In genomic region chr12:90229062-90229461, GRCm38 (mm10) we compare ENCODE assay signal across 17 mouse cellular contexts.
DNase-seq lines count a peak whose midpoint lies in the region; ATAC-seq and TF ChIP-seq lines count a peak whose summit lies in the region.
"Had no signal": no experiment of that assay in that cellular context is flagged by ENCODE, and none has a peak within 500 bp of the region (broad histone marks: within the 10 kb centered on the region; RNA-seq: fewer than 3 reads in every experiment).

No protein-coding gene starts in this region.

- no peak for TF ChIP-seq CTCF in kidney, adult 2 months (conservative IDR thresholded peaks at IDR 0.05; ENCODE audit: insufficient read depth, insufficient read length, low read depth, low read length)

- no peak overlapping the region for H3K27ac ChIP-seq in embryonic facial prominence, embryonic 11.5 days (replicated peaks; ENCODE audit: low read depth, low read length)
- no peak overlapping the region for H3K27ac ChIP-seq in embryonic facial prominence, embryonic 10.5 days (replicated peaks)
- no peak overlapping the region for H3K27ac ChIP-seq in kidney, embryonic 16.5 days (ENCODE audit: low read length)
- no peak overlapping the region for H3K27ac ChIP-seq in kidney, adult 2 months (ENCODE audit: insufficient read depth, low read depth, low read length)
- H3K27ac ChIP-seq in liver, embryonic 11.5 days (ENCODE audit: low read depth, low read length), result no peak overlapping the region
- H3K27ac ChIP-seq: embryonic facial prominence, embryonic 12.5 days; forebrain, embryonic 15.5 days; heart, embryonic 13.5 days; hindbrain, embryonic 12.5 days; hindbrain, postnatal 0 days had no signal

- H3K4me1 ChIP-seq in embryonic facial prominence, embryonic 11.5 days (ENCODE audit: control insufficient read depth, insufficient read depth, low read length), result no peaks in the 10 kb centered on the region
- H3K4me1 ChIP-seq in embryonic facial prominence, embryonic 10.5 days, result 0 out of 2 replicates have a peak, but pooled peaks cover 3% of the 10 kb centered on the region
- peaks cover 6% of the 10 kb centered on the region; the same call in 1 of the 2 replicates for H3K4me1 ChIP-seq in kidney, embryonic 16.5 days (ENCODE audit: insufficient read depth, low read length)
- no peaks in the 10 kb centered on the region for H3K4me1 ChIP-seq in kidney, adult 2 months (ENCODE audit: control insufficient read depth, insufficient read depth, low read length)
- H3K4me1 ChIP-seq in liver, embryonic 11.5 days (replicated peaks; ENCODE audit: control insufficient read depth, insufficient read depth, low read length), result no peaks in the 10 kb centered on the region
- H3K4me1 ChIP-seq: embryonic facial prominence, embryonic 12.5 days; forebrain, embryonic 15.5 days; heart, embryonic 13.5 days; hindbrain, embryonic 12.5 days had no signal

- no peak overlapping the region for H3K9ac ChIP-seq in embryonic facial prominence, embryonic 11.5 days (replicated peaks; ENCODE audit: low read length)
- H3K9ac ChIP-seq in kidney, embryonic 16.5 days (replicated peaks; ENCODE audit: low read length), result no peak overlapping the region
- H3K9ac ChIP-seq in liver, embryonic 11.5 days (ENCODE audit: low read depth, low read length), result no peak overlapping the region
- H3K9ac ChIP-seq: embryonic facial prominence, embryonic 12.5 days; forebrain, embryonic 15.5 days; heart, embryonic 13.5 days; hindbrain, embryonic 12.5 days had no signal

- H3K4me2 ChIP-seq in embryonic facial prominence, embryonic 11.5 days (ENCODE audit: low read depth, low read length), result no peak overlapping the region
- no peak overlapping the region for H3K4me2 ChIP-seq in kidney, embryonic 16.5 days (replicated peaks; ENCODE audit: low read depth, low read length)
- no peak overlapping the region for H3K4me2 ChIP-seq in liver, embryonic 11.5 days
- H3K4me2 ChIP-seq: embryonic facial prominence, embryonic 12.5 days; forebrain, embryonic 15.5 days; heart, embryonic 13.5 days; hindbrain, embryonic 12.5 days had no signal

- no peaks in the 10 kb centered on the region for H3K36me3 ChIP-seq in embryonic facial prominence, embryonic 11.5 days (replicated peaks; ENCODE audit: control insufficient read depth, insufficient read depth, low read depth, low read length)
- no peaks in the 10 kb centered on the region for H3K36me3 ChIP-seq in embryonic facial prominence, embryonic 10.5 days (replicated peaks)
- H3K36me3 ChIP-seq in kidney, embryonic 16.5 days (ENCODE audit: insufficient read depth, low read length), result no peaks in the 10 kb centered on the region
- no peaks in the 10 kb centered on the region for H3K36me3 ChIP-seq in kidney, adult 2 months (ENCODE audit: control insufficient read depth, insufficient read depth, low read length)
- H3K36me3 ChIP-seq in liver, embryonic 11.5 days (ENCODE audit: control insufficient read depth, insufficient read depth, low read length), result no peaks in the 10 kb centered on the region
- H3K36me3 ChIP-seq: embryonic facial prominence, embryonic 12.5 days; forebrain, embryonic 15.5 days; heart, embryonic 13.5 days; hindbrain, embryonic 12.5 days had no signal

- 55% methylated on average over 2 of the region's 2 CpGs for WGBS in embryonic facial prominence, embryonic 11.5 days
- WGBS in embryonic facial prominence, embryonic 10.5 days, result 61% methylated on average over 2 of the region's 2 CpGs
- WGBS in kidney, embryonic 16.5 days, result 19% methylated on average over 2 of the region's 2 CpGs
- WGBS in kidney, adult 2 months, result 33% methylated on average over 2 of the region's 2 CpGs
- WGBS in liver, embryonic 11.5 days, result 58% methylated on average over 2 of the region's 2 CpGs

- ATAC-seq in embryonic facial prominence, embryonic 11.5 days (replicated peaks; ENCODE audit: insufficient number of reproducible peaks, low FRiP score, low TSS enrichment, low read depth), result no peak
- peak; percentile 39; the same call in 1 of the 2 replicates for ATAC-seq in kidney, embryonic 16.5 days (ENCODE audit: low FRiP score, low TSS enrichment)
- ATAC-seq in liver, embryonic 11.5 days (replicated peaks; ENCODE audit: low FRiP score), result no peak
- ATAC-seq: forebrain, embryonic 15.5 days; hindbrain, postnatal 0 days had no signal

- no peaks in the 10 kb centered on the region for H3K27me3 ChIP-seq in embryonic facial prominence, embryonic 11.5 days (ENCODE audit: control insufficient read depth, insufficient read depth, low read length)
- no peaks in the 10 kb centered on the region for H3K27me3 ChIP-seq in embryonic facial prominence, embryonic 10.5 days (replicated peaks; ENCODE audit: low read depth, poor library complexity, severe bottlenecking)
- no peaks in the 10 kb centered on the region for H3K27me3 ChIP-seq in kidney, embryonic 16.5 days (ENCODE audit: insufficient read depth, low read length)
- no peaks in the 10 kb centered on the region for H3K27me3 ChIP-seq in kidney, adult 2 months (replicated peaks; ENCODE audit: control insufficient read depth, insufficient read depth, low read length)
- no peaks in the 10 kb centered on the region for H3K27me3 ChIP-seq in liver, embryonic 11.5 days (replicated peaks; ENCODE audit: control insufficient read depth, insufficient read depth, low read length)
- H3K27me3 ChIP-seq: embryonic facial prominence, embryonic 12.5 days; forebrain, embryonic 15.5 days; heart, embryonic 13.5 days had no signal

- H3K9me3 ChIP-seq in embryonic facial prominence, embryonic 11.5 days (replicated peaks; ENCODE audit: control insufficient read depth, low read length), result no peaks in the 10 kb centered on the region
- no peaks in the 10 kb centered on the region for H3K9me3 ChIP-seq in embryonic facial prominence, embryonic 10.5 days
- H3K9me3 ChIP-seq in kidney, embryonic 16.5 days (ENCODE audit: low read length), result no peaks in the 10 kb centered on the region
- no peaks in the 10 kb centered on the region for H3K9me3 ChIP-seq in liver, embryonic 11.5 days (ENCODE audit: control insufficient read depth, low read length)
- H3K9me3 ChIP-seq: embryonic facial prominence, embryonic 12.5 days; forebrain, embryonic 15.5 days; heart, embryonic 13.5 days; hindbrain, embryonic 12.5 days had no signal

- no peak overlapping the region for H3K4me3 ChIP-seq in embryonic facial prominence, embryonic 11.5 days (ENCODE audit: low read depth, low read length)
- H3K4me3 ChIP-seq in embryonic facial prominence, embryonic 10.5 days, result no peak overlapping the region
- no peak overlapping the region for H3K4me3 ChIP-seq in kidney, embryonic 16.5 days (ENCODE audit: low read length)
- H3K4me3 ChIP-seq in kidney, adult 2 months (ENCODE audit: insufficient read depth, low read depth, low read length), result no peak overlapping the region
- H3K4me3 ChIP-seq in liver, embryonic 11.5 days (ENCODE audit: low read depth, low read length), result no peak overlapping the region
- H3K4me3 ChIP-seq: embryonic facial prominence, embryonic 12.5 days; forebrain, embryonic 15.5 days; heart, embryonic 13.5 days; hindbrain, embryonic 12.5 days had no signal

- peak; percentile 9 for DNase-seq in embryonic facial prominence, embryonic 11.5 days (ENCODE audit: low spot score)
- no peak for DNase-seq in embryonic facial prominence, embryonic 10.5 days (ENCODE audit: low spot score)
- no peak for DNase-seq in kidney, adult 2 months
- DNase-seq in embryo, embryonic 10 days (ENCODE audit: low spot score), result peak; percentile 5
- DNase-seq in mesoderm, embryonic 11.5 days (ENCODE audit: low read depth, low spot score), result peak; percentile 56
- DNase-seq in liver, embryonic 11.5 days (ENCODE audit: low spot score), result no peak
- DNase-seq: adrenal gland, postnatal 10 days; cerebellum, adult 11-12 months; gastrocnemius, postnatal 36 days; heart, adult 11 months; heart, postnatal 36 days had no signal

- no peak for TF ChIP-seq POLR2A in kidney, adult 2 months (IDR thresholded peaks at IDR 0.05; ENCODE audit: low read depth, low read length)

Comparison
In these comparisons a context has a peak if more than half of its experiments do, and no peak if none do; other contexts are left out.
1. DNase-seq: peak in embryonic facial prominence, embryonic 11.5 days (single experiment), embryo, embryonic 10 days (single experiment) and mesoderm, embryonic 11.5 days (single experiment); none in embryonic facial prominence, embryonic 10.5 days (single experiment), kidney, adult 2 months (single experiment) and liver, embryonic 11.5 days (single experiment).